Mouse (Mus musculus) midbrain, embryonic 11.5 days (tissue): Measurements from ENCODE around the gene Sned1. TPM values are rescaled to one million over a fixed set of nuclear protein-coding genes. Genes with fewer than 3 reads are reported as not detected.
"Not testable (repeated sequence)": the region's sequence is repeated elsewhere in the genome, so short reads cannot be mapped to it uniquely, and the experiment has no call there.

Source experiments
- ATAC-seq: fragments of 200-750 bp; cut with Nextera tagmentation; 2 replicates; pipeline ENCODE4 v1.8.0; 2017; ENCODE audit warnings: moderate TSS enrichment, moderate library complexity; ENCODE audit not compliant: low FRiP score
- DNase-seq: peaks from one replicate; pipeline ENCODE4 v3.0.0; 2015; ENCODE audit warnings: low spot score; ENCODE audit errors: missing footprints
- H3K27ac ChIP-seq: fragments of 300-500 bp; sonication (generic); 2 replicates; pipeline ENCODE4 v1.5.1; 2014; ENCODE audit warnings: low read depth, low read length
- H3K27me3 ChIP-seq: fragments of 300-500 bp; sonication (generic); 2 replicates; pipeline ENCODE4 v1.6.1; 2014; ENCODE audit warnings: mild to moderate bottlenecking, low read length, moderate library complexity, mixed read lengths; ENCODE audit not compliant: control insufficient read depth, insufficient read depth
- H3K36me3 ChIP-seq: fragments of 300-500 bp; sonication (generic); 2 replicates; pipeline ENCODE4 v1.6.1; 2014; ENCODE audit warnings: mild to moderate bottlenecking, low read length, moderate library complexity, mixed read lengths; ENCODE audit not compliant: control insufficient read depth, insufficient read depth
- H3K4me1 ChIP-seq: fragments of 300-500 bp; sonication (generic); 2 replicates; pipeline ENCODE4 v1.6.1; 2014; ENCODE audit warnings: low read length; ENCODE audit not compliant: control insufficient read depth, insufficient read depth
- H3K4me2 ChIP-seq: fragments of 300-500 bp; sonication (generic); 2 replicates; pipeline ENCODE4 v1.6.1; 2014; ENCODE audit warnings: mild to moderate bottlenecking, moderate library complexity
- H3K4me3 ChIP-seq: fragments of 300-500 bp; sonication (generic); 2 replicates; pipeline ENCODE4 v1.5.1; 2014; ENCODE audit warnings: low read depth, low read length
- H3K9ac ChIP-seq: fragments of 300-500 bp; sonication (generic); 2 replicates; pipeline ENCODE4 v1.6.1; 2014; ENCODE audit warnings: low read length
- H3K9me3 ChIP-seq: fragments of 300-500 bp; sonication (generic); 2 replicates; pipeline ENCODE4 v1.6.1; 2016; ENCODE audit warnings: low read length; ENCODE audit not compliant: control insufficient read depth
- WGBS: fragments of 180-500 bp; shearing (Covaris S2); extraction: QIAGEN DNeasy Blood & Tissue Kit; methylation state at CpG from one replicate; pipeline ENCODE4 v1.1.7; 2014; 5-methylcytosine and 5-hydroxymethylcytosine counted together
- polyA plus RNA-seq: library from polyadenylated mRNA; unstranded; fragments of >200 nt; fragmentation: Nextera tagmentation; extraction: Ambion mirVana; gene quantifications from 2 replicates; pipeline ENCODE4 v1.2.1, GENCODE M21; 2014

Gene Sned1
- polyA plus RNA-seq, result 1.8 and 2.0 TPM in 2 replicates

DNA sequence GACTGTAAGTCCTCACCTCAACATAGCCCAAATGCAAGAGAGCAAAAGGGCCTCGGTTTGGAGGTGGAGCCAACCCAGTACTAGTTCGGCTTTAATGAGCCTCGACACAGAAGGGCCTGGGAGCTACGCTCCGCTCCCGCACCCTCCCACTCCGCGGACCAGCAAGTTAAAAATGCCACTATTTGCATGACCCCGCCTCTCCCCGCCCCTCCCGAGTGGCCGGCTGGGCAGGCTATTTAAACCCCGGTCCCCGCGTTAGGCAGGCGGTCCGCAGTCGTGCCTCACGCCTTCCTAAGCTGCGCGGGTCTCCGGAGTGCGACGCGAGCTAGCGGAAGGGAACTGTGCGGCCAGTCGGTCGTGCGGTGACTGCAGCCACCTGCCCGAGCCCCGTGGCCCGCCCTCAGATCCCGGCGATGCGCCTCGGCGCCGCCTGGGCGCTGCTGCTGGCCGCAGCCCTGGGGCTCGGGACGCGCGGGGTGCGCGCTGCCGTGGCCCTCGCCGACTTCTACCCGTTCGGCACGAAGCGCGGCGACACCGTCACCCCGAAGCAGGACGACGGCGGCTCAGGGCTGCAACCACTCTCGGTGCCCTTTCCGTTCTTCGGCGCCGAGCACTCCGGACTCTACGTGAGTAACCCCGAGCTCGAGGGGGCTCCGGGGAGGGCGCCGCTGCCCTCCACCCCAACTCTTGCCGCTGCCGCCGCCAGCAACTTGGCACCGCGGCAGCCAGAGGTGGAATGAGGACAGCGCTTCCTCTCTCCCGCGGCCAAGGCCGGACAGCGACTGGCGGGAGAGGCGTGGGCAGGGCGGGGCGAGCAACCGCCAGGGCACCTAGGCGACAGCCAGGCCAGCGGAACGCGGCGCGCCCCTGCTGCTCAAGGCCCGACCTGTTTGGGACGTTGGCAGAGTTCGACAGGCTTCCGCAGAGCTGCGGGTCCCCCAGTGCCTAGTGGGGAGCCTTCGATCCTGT is at the start of gene Sned1:
Gene Sned1, plus strand, starts transcription at position 266 of the 969 bp plus-strand sequence.
- Histone ChIP-seq H3K27me3 (peaks cover 24% of the 10 kb centered on the region), H3K36me3 (no peaks in the 10 kb centered on the region), H3K9me3 (no peaks in the 10 kb centered on the region), H3K4me1 (peaks cover 5% of the 10 kb centered on the region; the same call in 1 of the 2 replicates), H3K27ac (no peak within 1 kb of the TSS), H3K4me3 (peak within 1 kb of the TSS; percentile 46), H3K4me2 (peak within 1 kb of the TSS; percentile 93), H3K9ac (peak within 1 kb of the TSS; percentile 39)
- DNase-seq, result peak; percentile 97
- WGBS, result under 1% methylated on average over 99 of the region's 100 CpGs
- peak; percentile 89 for ATAC-seq

DNA sequence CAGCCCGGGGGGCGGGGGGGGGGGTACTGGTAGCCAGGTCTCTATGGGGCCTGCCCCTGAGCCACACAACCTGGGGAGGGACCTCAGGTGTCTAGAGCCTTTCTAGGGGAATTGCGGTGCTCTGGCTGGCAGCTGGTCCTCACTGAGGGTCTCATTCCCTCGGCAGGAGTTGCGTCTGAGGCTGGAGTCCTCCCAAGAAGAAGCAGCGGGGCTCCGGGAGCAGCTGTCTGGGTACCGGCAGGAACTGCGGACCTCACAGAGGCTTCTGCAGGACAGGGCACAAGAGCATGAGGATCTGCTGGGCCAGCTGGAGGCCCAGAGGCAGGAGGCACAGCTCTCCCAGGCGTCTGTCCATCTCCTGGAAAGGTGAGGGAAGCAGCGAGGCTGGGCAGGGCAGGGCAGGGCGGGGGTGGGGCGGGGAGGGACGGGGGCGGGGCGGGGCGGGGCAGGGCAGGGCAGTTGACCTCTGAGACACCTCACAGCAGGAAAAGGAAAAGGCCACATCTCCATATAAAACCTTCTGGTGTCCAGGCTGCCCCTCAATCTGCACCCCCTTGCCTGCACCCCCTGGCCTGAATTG is 44.8 kb upstream of the Sned1 start:
- Histone ChIP-seq H3K4me3 (no peak overlapping the region), H3K9ac (no peak overlapping the region), H3K4me2 (0 out of 2 replicates have a peak overlapping the region, but pooled peaks have one; percentile 13), H3K4me1 (no peaks in the 10 kb centered on the region), H3K27ac (no peak overlapping the region), H3K27me3 (no peaks in the 10 kb centered on the region), H3K9me3 (no peaks in the 10 kb centered on the region), H3K36me3 (no peaks in the 10 kb centered on the region)
- ATAC-seq (0 out of 2 replicates have a peak, but pooled peaks have one; percentile 33), DNase-seq (no peak)
- WGBS, result 4% methylated on average over 13 of the region's 17 CpGs

DNA sequence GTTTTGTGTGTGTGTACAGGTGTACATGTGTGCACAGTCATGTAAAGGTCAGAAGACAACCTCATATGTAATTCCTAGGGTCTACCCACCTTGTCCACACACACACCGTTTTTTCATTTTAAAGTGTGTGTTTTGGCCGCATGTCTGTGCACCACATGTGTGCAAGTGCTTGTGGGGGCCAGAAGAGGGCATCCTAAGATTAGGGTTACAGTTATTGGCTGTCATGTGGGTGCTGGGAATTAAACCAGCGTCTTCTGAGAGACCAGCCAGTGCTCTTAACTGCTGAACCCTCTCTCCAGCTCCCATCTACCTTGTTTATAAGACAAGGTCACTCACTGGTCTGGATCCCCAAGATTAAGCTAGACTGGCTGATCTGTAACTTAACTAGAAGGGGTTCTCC is 40.7 kb upstream of the Sned1 start:
- Histone ChIP-seq H3K27me3 (no peaks in the 10 kb centered on the region), H3K27ac (no peak overlapping the region), H3K36me3 (no peaks in the 10 kb centered on the region), H3K4me3 (no peak overlapping the region), H3K4me1 (no peaks in the 10 kb centered on the region), H3K9me3 (no peaks in the 10 kb centered on the region), H3K4me2 (no peak overlapping the region), H3K9ac (no peak overlapping the region)
- ATAC-seq (no peak), DNase-seq (no peak)
- 91% methylated on average over 3 of the region's 3 CpGs for WGBS

DNA sequence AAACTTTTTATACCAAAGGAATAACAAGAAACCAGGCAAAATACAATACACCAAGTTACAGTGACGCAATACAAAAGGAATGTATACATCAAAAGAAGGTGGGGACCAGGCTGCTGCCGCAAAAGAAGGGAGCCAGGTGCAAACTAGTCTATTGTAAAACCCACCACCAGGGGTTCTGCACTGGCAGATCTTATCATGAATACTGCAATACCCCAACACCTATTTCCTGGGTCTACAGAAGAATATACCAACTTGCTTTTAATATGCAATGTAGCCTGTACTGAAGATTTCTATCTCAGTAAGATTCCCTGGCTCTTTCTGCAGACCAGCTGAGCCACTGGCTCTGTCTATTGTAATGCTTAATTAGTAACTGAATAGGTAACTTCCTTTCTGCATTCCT is 38.2 kb upstream of the Sned1 start:
- not testable (repeated sequence) for H3K4me2 ChIP-seq, DNase-seq, H3K27me3 ChIP-seq, H3K9me3 ChIP-seq, H3K4me3 ChIP-seq, H3K27ac ChIP-seq, H3K9ac ChIP-seq, H3K36me3 ChIP-seq, ATAC-seq, H3K4me1 ChIP-seq
- WGBS, result 93% methylated on average over 2 of the region's 2 CpGs

- H3K36me3 ChIP-seq, result no peaks in the 10 kb centered on the region
- no peak overlapping the region for H3K27ac ChIP-seq
- ATAC-seq (no peak), DNase-seq (no peak)
- H3K9ac ChIP-seq, result no peak overlapping the region
- no peak overlapping the region for H3K4me2 ChIP-seq
- H3K4me3 ChIP-seq, result no peak overlapping the region
- WGBS, result 80% methylated on average over 3 of the region's 3 CpGs
- H3K27me3 ChIP-seq, result no peaks in the 10 kb centered on the region
- no peaks in the 10 kb centered on the region for H3K4me1 ChIP-seq
- no peaks in the 10 kb centered on the region for H3K9me3 ChIP-seq
Measured at GRCm38 (mm10) chr1:93197916-93198315, 37.7 kb upstream of the Sned1 start.

GRCm38 (mm10) chr1:93206277-93206970 is 29.2 kb upstream of the Sned1 start:
- Histone ChIP-seq H3K27ac (no peak overlapping the region), H3K4me2 (no peak overlapping the region), H3K36me3 (no peaks in the 10 kb centered on the region), H3K9ac (no peak overlapping the region), H3K4me3 (no peak overlapping the region), H3K4me1 (0 out of 2 replicates have a peak, but pooled peaks cover 2% of the 10 kb centered on the region), H3K9me3 (no peaks in the 10 kb centered on the region), H3K27me3 (no peaks in the 10 kb centered on the region)
- DNase-seq (no peak), ATAC-seq (peak; percentile 48)
- 62% methylated on average over 12 of the region's 12 CpGs for WGBS

- DNase-seq (no peak), ATAC-seq (no peak)
- 0 out of 2 replicates have a peak, but pooled peaks cover 2% of the 10 kb centered on the region for H3K4me1 ChIP-seq
- H3K27me3 ChIP-seq, result no peaks in the 10 kb centered on the region
- no peak overlapping the region for H3K9ac ChIP-seq
- H3K36me3 ChIP-seq, result no peaks in the 10 kb centered on the region
- H3K27ac ChIP-seq, result no peak overlapping the region
- H3K9me3 ChIP-seq, result no peaks in the 10 kb centered on the region
- 89% methylated on average over 4 of the region's 4 CpGs for WGBS
- H3K4me2 ChIP-seq, result no peak overlapping the region
- H3K4me3 ChIP-seq, result no peak overlapping the region
Measured at GRCm38 (mm10) chr1:93207536-93208064, 28.0 kb upstream of the Sned1 start.

DNA sequence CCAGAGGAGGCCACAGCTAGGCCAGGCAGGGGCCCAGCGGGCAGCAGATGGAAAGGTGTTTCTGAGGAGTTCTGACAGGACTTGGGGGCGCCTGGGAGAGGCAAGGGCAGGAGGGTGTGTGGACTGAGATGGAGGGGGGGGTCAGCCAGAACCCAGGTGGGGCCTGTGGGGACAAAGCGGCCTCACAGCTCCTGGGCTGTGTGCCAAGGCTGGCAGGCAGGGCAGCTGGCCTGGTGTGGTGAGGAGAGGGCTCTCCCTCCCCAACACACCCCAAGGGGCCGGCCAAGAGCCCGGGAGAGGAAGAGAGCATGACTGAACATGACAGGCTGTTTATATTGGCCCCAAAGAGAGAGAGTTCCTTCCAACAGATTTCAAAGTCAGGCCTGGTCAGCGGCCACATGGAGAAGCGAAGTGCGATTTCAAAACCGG is 25.4 kb upstream of the Sned1 start:
- H3K4me2 ChIP-seq, result no peak overlapping the region

More for the DNA sequence above, 25.4 kb upstream of the Sned1 start:
- H3K4me3 ChIP-seq, result no peak overlapping the region
- H3K36me3 ChIP-seq, result no peaks in the 10 kb centered on the region
- H3K27me3 ChIP-seq, result no peaks in the 10 kb centered on the region
- no peak overlapping the region for H3K9ac ChIP-seq
- DNase-seq (no peak), ATAC-seq (no peak)
- peaks cover 8% of the 10 kb centered on the region for H3K4me1 ChIP-seq
- WGBS, result 68% methylated on average over 9 of the region's 9 CpGs
- no peaks in the 10 kb centered on the region for H3K9me3 ChIP-seq
- no peak overlapping the region for H3K27ac ChIP-seq
